Mouse (Mus musculus) cerebellum, postnatal 10 days (tissue): Measurements from ENCODE around the gene Pfn1.

Experiments
- DNase-seq, 2 experiments: peaks; one replicate each; pipeline ENCODE4 v3.0.0; 2021; ENCODE audit warnings: mixed read lengths in 2 of 2

Pfn1 gene

GRCm38 (mm10) chr11:70630129-70630528 is 24.3 kb downstream of the Pfn1 start:
- DNase-seq: no peak

GRCm38 (mm10) chr11:70629557-70629956 is 24.9 kb downstream of the Pfn1 start:
- no peak for DNase-seq

DNA sequence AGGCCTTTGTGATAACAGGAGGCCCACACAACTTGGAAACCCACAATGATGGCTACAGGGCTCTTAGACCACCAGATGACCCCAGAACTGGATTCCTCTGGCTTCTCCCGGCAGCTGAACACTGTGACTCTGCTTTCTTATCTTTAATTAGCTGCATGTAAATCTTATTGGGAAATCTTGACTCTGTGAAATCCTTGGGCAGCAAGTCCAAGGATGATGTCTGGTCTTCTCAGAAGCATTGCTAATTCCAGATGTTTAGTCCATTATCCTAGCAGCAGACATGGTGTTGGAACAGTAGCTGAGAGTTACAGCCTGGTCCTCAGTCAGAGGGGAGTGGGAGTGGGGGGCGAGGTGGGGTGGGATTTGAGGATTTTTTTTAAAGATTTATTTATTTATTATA is 26.0 kb downstream of the Pfn1 start:
- DNase-seq: no peak

DNA sequence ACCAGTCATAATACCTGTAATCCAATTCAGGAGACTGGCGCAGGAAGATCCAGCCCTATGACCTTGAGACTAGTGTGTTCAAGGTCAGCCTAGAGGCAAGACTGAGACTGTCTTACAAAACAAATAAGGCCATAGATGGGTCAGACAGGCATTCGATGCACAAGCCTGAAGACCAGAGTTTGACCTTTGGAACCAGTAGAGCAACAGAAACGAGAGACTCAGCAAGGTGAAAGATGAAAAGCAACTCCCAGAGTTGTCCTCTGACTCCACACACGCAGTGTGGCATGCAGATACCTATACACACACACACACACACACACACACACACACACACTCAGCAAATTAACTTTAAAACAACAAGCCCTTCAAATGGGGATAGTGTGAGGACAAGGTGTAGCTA is 27.6 kb downstream of the Pfn1 start:
- DNase-seq: no peak

- DNase-seq: peak; percentile 75 to 82
Observed at GRCm38 (mm10) chr11:70625473-70625872, 29.0 kb downstream of the Pfn1 start.

DNA sequence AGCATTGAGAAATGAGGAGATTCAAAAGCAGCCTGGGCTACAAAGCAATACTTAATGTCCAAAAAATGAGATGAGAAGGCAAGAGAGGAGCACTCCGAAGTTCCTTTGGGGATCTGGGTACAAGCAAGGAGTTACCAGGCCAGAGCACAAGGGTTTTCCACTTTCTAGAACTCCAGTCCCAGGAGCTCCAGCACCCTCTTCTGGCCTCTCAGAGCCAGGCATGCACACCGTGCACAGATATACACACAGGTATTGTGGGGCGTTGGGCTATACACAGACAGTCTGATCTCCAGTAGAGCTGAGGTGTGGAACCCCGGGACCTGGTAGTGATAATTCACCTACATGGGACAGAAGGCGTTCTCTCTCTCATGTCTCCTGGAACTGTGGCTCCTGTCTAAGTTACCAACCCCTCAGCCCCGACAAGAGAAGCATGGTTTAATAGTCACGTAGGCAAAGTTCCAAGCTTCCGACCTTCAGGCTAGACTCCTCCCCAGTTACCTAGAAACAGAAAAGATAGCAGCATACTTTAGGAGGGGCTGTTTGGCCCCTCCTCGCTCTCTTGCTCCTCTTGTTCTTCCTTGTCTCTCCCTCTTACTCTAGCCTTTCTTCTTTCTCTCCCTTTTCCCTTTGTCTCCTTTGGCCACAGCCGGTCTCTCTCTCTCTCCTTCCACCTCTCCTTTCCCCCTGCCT is 31.2 kb downstream of the Pfn1 start:
- DNase-seq: no peak

DNA sequence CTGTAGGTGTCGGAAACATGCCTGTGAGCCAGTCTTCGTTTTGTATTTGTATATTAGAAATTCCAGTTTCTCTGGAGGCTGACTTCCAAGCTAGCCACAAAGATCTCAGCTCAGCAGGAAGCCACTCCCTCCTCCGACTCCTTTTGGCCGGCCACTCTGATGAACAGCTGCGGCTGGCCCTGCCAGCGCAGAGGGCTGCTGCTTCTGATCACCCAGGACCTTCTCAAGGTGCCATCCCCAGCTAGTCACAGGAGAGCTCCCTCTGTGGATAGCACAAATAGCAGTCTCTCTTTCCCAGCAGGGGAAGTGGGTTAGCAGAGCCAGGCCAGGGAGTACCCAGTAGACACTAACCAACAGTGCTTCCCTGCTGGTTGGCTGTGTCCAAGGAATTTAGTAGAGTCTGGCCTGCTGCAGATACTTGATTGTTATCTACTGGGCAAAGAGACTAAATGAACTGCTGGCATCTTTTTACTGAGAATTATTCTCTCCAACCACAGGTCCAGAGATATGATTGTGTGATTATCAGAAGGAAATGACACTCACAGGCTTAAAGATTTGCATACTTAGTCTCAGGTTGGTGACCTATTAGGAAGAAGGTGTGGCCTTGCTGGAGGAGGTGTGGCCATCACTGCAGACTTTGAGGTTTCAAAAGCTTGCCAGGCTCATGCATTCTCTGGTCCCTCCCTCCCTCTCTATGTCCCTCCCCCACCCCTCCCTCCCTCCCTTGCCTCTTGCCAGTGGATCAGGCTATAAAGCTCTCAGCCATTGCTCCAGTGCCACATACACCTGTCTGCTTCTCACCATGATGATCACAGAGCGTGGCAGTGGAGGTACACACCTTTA is 32.3 kb downstream of the Pfn1 start:
- peak in 1 of 2 experiments; percentile 42 for DNase-seq

DNA sequence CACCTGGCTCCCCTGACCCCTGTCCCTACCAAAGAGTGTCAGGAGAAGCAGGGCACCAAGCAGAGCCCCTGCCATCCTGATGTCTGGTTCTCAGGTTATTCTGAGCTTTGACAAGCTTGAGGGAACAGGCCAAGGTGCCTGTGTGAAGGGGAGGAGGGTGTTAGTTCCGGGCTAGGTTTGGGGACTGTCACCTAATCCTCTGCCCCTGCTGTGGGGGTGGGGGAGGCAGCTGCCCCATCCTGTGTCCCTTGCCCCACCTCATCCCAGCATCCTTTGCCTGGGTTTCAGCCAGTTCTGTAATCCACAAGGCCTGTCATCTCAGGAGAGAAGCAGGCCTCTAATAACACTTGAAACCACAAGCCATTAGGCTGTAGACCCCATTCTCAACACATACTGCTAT is 35.3 kb downstream of the Pfn1 start, which contains the start of gene Chrne:
TSS of gene Chrne (minus strand) at position 116 of the 400 bp plus-strand sequence.
- no peak for DNase-seq

DNA sequence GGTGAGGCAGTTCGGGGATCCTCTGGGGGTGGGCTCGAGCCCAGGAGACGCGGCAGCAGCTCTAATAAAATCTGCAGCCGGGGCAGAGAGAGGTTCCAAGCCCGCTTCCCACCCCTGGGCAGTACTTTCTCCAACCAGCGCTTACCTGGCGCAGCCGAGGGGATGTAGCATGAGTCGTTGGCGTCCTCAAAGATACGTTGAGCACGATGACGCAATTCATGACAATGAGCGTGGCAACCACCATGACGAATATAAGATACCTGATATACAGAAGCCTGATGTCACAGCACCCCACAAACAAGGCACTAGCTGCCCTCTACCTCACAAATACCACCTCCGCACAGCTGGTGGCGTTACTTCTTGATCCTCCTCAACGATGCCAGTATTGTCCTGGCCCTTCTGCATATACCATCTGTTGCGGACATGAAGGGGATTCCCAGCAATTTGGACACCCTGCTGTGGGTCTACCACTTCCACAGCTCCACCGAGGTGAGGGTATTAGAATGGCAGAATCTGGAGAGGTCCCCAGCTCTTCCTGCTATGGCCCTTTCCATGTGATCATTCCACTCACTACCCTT is 38.8 kb downstream of the Pfn1 start, which contains the start of gene 4930544D05Rik:
TSS of gene 4930544D05Rik (plus strand) at position 333 of the 578 bp plus-strand sequence.
- peak; percentile 52 to 54 for DNase-seq

DNA sequence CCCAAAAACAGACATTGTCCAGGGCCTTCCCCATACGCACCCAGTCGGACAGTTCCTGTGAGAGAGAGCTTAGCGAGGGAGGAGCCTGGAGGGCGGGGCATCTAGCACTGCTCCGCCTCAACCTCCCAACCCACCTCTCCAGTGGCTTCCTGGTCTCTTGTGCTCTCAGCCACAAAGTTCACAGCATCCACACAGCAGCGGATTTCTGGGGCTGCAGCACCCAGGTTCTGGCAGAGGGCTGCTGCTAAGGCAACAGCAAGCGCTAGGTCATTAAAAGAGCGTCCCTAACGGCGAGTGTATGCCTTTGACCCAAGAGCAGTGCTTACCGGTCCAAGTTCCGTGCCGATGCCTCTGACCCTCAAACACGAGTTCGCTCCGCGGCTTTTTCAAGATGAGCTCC is 39.4 kb downstream of the Pfn1 start:
- peak; percentile 45 to 52 for DNase-seq

DNA sequence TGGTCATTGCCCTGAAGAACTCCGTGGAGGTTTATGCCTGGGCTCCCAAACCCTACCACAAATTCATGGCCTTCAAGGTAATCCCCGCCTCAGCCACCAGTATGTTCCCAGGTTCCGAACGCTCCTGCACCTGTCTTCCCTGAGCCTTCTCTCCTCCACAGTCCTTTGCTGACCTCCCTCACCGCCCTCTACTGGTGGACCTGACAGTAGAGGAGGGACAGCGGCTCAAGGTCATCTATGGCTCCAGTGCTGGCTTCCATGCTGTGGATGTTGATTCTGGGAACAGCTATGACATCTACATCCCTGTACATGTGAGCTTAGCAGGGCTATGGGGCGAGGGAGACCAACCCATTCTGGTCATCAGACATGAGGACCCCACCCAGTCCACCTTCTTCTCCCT is 41.9 kb downstream of the Pfn1 start:
- peak in 1 of 2 experiments; percentile 33 for DNase-seq

DNA sequence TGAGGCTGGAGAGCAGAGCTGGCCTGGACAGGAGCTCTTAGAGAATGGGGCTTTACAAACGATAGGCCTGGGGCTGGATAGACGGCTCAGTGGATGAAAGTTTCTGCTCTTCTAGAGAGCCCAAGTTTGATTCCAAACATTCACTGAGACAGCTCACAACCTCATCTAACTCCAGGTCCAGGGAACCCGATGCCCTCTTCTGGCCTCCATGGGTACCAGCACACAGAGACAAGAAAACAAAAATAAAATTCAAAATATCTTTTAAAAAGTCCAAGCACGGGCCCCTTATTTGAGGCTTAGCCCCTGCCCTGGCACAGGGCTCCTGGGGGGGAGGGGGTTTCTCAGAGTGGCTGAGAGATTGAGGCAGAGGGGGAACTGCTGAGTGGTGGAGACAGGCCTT is 43.7 kb downstream of the Pfn1 start:
- DNase-seq: no peak

DNA sequence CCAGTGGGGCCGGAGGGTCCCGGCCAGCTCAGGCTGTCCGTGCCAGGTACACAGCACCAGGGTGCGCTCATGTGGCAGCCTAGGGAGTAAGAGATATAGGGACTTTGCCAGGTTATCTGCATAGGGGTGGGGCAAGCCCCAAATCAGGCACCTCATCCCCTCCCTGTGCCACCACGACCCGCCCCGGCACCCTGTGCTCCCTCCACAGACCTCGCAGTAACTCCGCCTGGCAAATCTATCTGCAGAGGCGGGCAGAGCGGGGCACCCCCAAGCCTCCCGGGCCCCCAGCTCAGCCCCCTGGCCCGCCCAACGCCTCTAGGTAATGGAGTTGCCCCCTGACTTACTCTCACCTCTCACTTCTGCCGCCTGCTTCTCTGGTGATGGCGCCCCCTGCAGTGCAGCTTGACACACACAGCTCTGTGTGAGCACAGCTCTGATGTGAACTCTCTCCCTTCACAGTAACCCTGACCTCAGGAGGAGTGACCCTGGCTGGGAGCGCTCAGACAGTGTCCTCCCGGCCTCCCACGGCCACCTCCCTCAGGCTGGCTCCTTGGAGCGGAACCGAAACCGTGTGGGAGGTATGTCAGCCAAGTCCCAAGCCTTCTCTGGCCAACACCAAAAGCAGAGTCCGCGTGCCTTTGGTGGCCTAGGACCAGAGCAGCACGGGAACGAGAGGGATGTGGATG is 45.9 kb downstream of the Pfn1 start:
- DNase-seq: peak; percentile 46 to 49

DNA sequence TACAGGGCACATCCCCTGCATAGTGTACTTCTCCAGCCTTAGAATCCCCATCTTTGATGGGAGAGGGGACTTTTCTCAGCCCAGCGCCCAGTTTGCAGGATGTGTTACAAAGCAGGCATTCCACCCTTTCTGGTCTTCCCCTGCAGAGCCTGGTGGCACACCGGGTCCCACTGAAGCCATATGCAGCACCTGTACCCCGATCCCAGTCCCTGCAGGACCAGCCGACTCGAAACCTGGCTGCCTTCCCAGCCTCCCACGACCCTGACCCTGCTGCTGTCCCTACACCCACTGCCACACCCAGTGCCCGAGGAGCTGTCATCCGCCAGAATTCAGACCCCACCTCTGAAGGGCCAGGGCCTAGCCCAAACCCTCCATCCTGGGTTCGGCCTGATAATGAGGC is 46.8 kb downstream of the Pfn1 start:
- no peak for DNase-seq

GRCm38 (mm10) chr11:70606717-70607116 is 47.7 kb downstream of the Pfn1 start:
- DNase-seq: no peak

- DNase-seq: peak; percentile 87 to 90
Observed at GRCm38 (mm10) chr11:70605024-70605566, 49.3 kb downstream of the Pfn1 start.
